Mouse (Mus musculus) adrenal gland, adult (tissue): ENCODE measurements around the gene Zfp558.
"Not testable (repeated sequence)": the region's sequence is repeated elsewhere in the genome, so short reads cannot be mapped to it uniquely, and the experiment has no call there.

Source experiments
- DNase-seq, 2 experiments: peaks; one replicate each; pipeline ENCODE4 v3.0.0; 2022 to 2023; ENCODE audit warnings: low spot score in 1 of 2; ENCODE audit not compliant: inconsistent age in 2 of 2

Zfp558 gene

DNA sequence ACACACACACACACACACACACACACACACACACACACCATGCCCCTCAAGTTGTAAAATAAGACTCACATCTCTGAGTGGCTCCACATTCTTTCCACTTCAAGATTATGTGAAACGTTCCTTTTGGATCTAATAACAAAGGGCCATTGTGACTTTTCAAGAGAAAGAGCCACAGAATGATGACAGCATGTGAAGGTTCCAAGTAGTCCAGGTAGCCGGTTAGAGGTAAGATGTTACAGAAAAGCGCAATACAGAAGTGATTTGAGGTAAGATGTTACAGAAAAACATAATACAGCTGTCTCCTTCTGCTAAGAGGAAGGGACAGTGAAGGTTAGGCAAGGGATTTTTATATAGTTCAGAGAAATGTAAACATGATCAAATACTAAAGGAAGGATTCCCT is at the start of gene Zfp558, which contains the start of gene Mbd3l1:
Gene Zfp558, minus strand, starts transcription at position 101 of the 400 bp plus-strand sequence.
Gene Mbd3l1, plus strand, starts transcription at position 192 of the 400 bp plus-strand sequence.
- DNase-seq = no peak

DNA sequence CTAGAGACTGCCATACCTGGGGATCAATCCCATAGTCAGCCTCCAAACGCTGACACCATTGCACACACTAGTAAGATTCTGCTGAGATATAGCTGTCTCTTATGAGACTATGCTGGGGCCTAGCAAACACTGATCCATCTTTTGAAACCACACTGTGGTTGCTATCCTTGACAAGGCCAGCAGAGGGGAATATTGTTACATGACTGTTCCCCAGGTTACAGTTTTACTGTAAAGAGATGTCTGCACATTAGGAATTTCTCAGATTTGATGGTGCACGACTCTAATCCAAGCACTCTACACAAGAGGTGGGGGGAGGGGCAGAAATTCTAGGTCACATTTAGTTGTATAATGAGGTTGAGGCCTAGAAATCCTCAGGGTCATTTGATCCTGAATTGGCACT is 30.0 kb upstream of the Zfp558 start:
- DNase-seq = no peak

DNA sequence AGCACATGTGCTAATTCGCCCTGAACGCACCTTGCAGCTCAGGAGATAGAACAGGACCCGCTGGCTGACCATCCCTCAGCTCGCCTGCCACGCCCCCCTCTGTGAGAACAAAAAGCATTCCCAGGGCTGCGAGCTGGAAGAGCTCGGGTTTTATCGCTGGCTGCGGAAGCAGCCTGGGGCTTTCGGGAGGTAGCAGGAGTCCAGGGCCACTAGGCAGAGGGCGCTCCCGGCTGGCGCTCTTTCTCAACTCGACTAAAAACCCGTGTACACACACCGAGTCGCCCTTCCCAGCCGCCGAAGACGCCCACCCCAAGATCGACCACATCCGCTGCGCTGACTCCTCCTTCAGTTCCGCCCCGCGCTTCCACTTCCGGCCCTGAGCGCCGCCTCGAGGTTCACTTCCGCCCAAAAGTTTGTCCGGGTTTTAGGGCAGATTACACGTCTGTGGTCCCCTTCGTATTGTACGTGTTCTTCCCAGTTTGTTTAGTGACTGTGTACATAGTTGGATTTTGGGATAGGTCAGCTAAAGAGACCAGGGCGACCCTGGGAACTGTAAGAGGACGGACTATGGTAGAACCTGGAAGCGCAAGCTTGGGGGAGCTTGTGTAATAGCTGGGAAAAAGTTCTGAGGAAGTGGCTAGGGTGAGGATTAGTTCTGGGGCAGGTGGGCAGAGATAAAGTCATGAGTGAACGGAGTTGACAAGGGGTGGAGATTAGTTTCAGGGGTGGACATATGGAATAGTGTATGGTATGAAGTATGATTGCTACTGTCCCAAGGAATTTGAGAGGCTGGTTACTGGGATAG is 4.5 kb downstream of the Zfp558 start:
- peak; percentile 72 to 86 for DNase-seq

DNA sequence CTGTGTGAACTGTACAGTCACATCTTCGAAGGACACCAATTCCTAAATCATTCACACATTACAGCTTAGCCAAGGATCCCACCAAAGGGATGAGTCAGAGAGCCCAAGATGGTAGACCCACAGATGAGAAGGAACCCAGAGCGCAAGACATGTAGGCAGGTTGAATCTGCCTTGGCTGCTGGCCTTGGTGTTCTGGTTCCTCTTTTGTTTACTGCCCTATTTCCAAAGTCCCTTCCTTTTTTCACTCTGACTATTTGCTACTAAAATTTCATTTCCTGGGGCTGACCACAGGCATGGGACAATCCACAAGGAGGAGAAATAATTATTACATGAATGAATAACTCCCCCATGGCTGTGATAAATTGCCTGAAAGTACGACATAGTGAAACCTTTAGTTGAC is 10.1 kb downstream of the Zfp558 start:
- DNase-seq = no peak

DNA sequence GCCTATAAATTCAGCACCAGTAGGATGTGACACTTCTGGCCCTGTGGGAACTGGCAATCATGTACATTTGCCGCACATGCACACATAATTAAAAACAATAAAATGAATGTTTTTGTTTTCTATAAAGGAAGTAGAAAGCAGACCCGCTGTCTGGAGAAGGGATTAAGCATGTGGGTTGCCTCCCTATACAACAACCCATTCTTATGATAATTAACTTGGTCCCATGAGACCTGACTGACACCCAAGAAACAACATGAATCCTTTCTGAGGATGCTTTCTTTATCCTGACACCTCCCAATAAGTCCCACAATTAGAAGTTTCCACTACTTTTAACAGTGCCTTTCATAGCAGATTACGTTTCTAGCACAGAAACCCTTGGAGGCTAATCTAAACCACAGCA is 10.7 kb downstream of the Zfp558 start:
- DNase-seq = no peak

DNA sequence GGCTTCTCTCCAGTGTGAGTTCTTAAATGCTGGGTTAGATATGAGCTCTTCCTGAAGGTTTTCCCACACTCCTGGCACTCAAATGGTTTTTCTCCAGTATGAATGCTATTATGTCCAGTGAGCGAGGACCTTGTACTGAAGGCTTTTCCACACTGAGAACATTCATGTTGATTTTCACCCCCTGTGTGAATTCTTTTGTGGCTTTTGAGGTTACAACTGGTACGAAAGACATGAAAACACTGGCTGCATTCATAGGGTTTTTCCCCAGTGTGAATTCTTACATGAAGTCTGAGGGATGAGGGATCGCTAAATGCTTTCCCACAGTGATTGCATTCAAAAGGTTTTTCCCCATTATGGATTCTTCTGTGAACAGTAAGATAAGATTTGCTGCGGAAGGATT is 21.5 kb downstream of the Zfp558 start:
- DNase-seq = no peak

DNA sequence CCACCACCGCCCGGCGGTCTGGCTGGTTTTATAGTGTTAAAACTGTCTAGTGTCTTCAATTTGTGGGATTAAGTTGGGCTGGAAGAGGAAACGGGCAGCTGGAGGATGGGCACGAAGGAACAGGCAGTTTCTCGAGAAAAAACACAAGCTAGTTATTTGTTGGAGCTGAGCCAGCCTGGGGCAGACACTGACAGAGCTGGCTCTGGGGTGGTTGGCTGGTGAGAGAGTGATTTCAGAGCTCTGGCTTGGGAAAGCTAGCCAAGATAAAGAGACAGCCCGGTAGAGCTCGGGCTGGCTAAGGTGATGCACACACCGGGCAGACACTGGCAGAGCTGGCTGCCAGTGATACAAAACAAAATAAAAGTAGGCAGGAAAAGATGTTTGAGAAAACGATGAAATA is 46.4 kb downstream of the Zfp558 start:
- no peak for DNase-seq

DNA sequence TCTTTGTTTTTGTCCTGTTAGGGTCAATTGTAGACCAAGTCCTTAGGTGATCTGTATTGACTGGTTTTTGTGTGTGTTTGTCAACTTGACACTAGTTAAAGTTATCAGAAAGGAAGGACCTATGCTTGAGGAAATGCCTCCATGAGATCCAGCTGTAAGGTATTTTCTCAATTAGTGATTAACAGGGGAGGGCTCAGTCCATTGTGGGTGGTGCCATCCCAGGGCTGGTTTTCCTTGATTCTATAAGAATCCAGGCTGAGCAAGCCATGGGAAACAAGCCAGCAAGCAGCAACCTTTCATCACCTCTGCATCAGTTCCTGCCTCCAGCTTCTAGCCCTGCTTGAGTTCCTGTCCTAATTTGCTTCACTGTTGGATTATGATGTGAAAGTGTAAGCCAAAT is 47.7 kb downstream of the Zfp558 start, which contains the start of gene Mbd3l2:
Gene Mbd3l2, plus strand, starts transcription at position 301 of the 400 bp plus-strand sequence.
- DNase-seq = no peak

DNA sequence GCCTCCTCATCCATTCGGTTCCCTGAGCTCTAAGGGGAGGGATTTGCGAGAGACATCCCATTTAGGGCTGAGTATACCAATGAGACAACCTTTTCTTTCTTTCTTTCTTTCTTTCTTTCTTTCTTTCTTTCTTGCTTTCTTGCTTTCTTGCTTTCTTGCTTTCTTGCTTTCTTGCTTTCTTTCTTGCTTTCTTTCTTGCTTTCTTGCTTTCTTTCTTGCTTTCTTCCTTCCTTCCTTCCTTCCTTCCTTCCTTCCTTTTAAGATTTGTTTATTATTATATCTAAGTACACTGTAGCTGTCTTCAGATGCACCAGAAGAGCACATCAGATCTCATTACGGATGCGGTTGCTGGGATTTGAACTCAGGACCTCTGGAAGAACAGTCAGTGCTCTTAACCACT is 65.7 kb downstream of the Zfp558 start:
- DNase-seq = not testable (repeated sequence)
